Mouse (Mus musculus) erythroblast, adult 5-6 weeks (primary cell): Measurements from ENCODE around the gene Plxnd1. TPM values are rescaled to one million over a fixed set of nuclear protein-coding genes. Genes with fewer than 3 reads are reported as not detected.

Experiments used
- ATAC-seq: replicated peaks from 2 replicates; pipeline ENCODE4 v1.8.0; 2016; ENCODE audit warnings: moderate number of reproducible peaks, mild to moderate bottlenecking, moderate TSS enrichment, inconsistent platforms; ENCODE audit not compliant: poor library complexity, low FRiP score, severe bottlenecking
- total RNA-seq, 2 experiments: library from RNA; stranded (forward) in 1 of 2; stranded (reverse) in 1 of 2; fragments of 150-400 nt in 1 of 2; fragments of 200-764, 138-1000 nt in 1 of 2; gene quantifications; 2 replicates each; pipeline versions ENCODE4 v1.2.3 to v1.2.4; 2015 to 2017; ENCODE audit warnings: low replicate concordance in 2 of 2

Gene Plxnd1
- 10.0 and 55.1 TPM in 2 replicates for total RNA-seq (2015; ENCODE audit: low replicate concordance)
- 11.8 and 18.1 TPM in 2 replicates for total RNA-seq (2017; ENCODE audit: low replicate concordance)

- peak; percentile 52 for ATAC-seq
These were observed at the start of gene Plxnd1 for GRCm38 (mm10) chr6:115994877-115995520. Plxnd1 (minus strand) TSS chr6:115995005.

GRCm38 (mm10) chr6:116044039-116044438 lies 49.2 kb upstream of the Plxnd1 start:
- ATAC-seq: no peak

GRCm38 (mm10) chr6:116038222-116038621 lies 43.4 kb upstream of the Plxnd1 start:
- no peak for ATAC-seq

- ATAC-seq: no peak
These were observed 42.6 kb upstream of the Plxnd1 start for GRCm38 (mm10) chr6:116037281-116037831.

GRCm38 (mm10) chr6:116036555-116036954 lies 41.8 kb upstream of the Plxnd1 start:
- no peak for ATAC-seq

- no peak for ATAC-seq
These were observed 36.2 kb upstream of the Plxnd1 start for GRCm38 (mm10) chr6:116031052-116031451.

GRCm38 (mm10) chr6:116024666-116025065 lies 29.9 kb upstream of the Plxnd1 start:
- ATAC-seq: no peak

GRCm38 (mm10) chr6:116021961-116022485 lies 27.2 kb upstream of the Plxnd1 start:
- 0 out of 2 replicates have a peak, but pooled peaks have one; percentile 20 for ATAC-seq

- no peak for ATAC-seq
These were observed 21.1 kb upstream of the Plxnd1 start for GRCm38 (mm10) chr6:116015902-116016301.

- no peak for ATAC-seq
These were observed 19.3 kb upstream of the Plxnd1 start for GRCm38 (mm10) chr6:116014111-116014510.

- no peak for ATAC-seq
These were observed 18.9 kb upstream of the Plxnd1 start for GRCm38 (mm10) chr6:116013687-116014086.

- ATAC-seq: peak; percentile 58
These were observed 15.7 kb upstream of the Plxnd1 start for GRCm38 (mm10) chr6:116010541-116010940.

GRCm38 (mm10) chr6:116009426-116009825 lies 14.6 kb upstream of the Plxnd1 start:
- ATAC-seq: no peak

- ATAC-seq: 0 out of 2 replicates have a peak, but pooled peaks have one; percentile 61
These were observed 12.9 kb upstream of the Plxnd1 start for GRCm38 (mm10) chr6:116007561-116008173.

GRCm38 (mm10) chr6:116006731-116007130 lies 11.9 kb upstream of the Plxnd1 start:
- ATAC-seq: no peak

- ATAC-seq: no peak
These were observed 11.1 kb upstream of the Plxnd1 start for GRCm38 (mm10) chr6:116005959-116006288.

GRCm38 (mm10) chr6:116005275-116005958 lies 10.6 kb upstream of the Plxnd1 start:
- no peak for ATAC-seq

GRCm38 (mm10) chr6:116004716-116005115 lies 9.9 kb upstream of the Plxnd1 start:
- no peak for ATAC-seq

GRCm38 (mm10) chr6:116004069-116004468 lies 9.3 kb upstream of the Plxnd1 start:
- ATAC-seq: no peak

- ATAC-seq: no peak
These were observed 8.7 kb upstream of the Plxnd1 start for GRCm38 (mm10) chr6:116003516-116003915.
